Mouse (Mus musculus): ENCODE results near the gene Isca1. TPM values are rescaled to one million over a fixed set of nuclear protein-coding genes. Genes with fewer than 3 reads are reported as not detected.
A peak's percentile ranks its signal among the peaks of the same experiment; 100 is the strongest.

Gene Isca1
- 56.6 and 64.3 TPM in 2 replicates for polyA plus RNA-seq (2011; ENCODE audit: insufficient read length, low read depth, missing spikeins)

GRCm38 (mm10) chr13:59769296-59770163 is at the start of gene Isca1:
Gene Isca1 (minus strand): TSS chr13:59769810.
- TF ChIP-seq POLR2A (IDR thresholded peaks at IDR 0.05; ENCODE audit: low read depth, low read length) (peak; percentile 77), CTCF (IDR thresholded peaks at IDR 0.05; ENCODE audit: borderline replicate concordance, insufficient read depth, low read length) (no peak)
- Histone ChIP-seq H3K27ac (ENCODE audit: insufficient read depth, low read length) (peak within 1 kb of the TSS; percentile 90), H3K4me3 (ENCODE audit: insufficient read depth, low read length) (peak within 1 kb of the TSS; percentile 86), H3K4me1 (ENCODE audit: control insufficient read depth, insufficient read depth, low read length) (peaks cover 5% of the 10 kb centered on the region)

DNA sequence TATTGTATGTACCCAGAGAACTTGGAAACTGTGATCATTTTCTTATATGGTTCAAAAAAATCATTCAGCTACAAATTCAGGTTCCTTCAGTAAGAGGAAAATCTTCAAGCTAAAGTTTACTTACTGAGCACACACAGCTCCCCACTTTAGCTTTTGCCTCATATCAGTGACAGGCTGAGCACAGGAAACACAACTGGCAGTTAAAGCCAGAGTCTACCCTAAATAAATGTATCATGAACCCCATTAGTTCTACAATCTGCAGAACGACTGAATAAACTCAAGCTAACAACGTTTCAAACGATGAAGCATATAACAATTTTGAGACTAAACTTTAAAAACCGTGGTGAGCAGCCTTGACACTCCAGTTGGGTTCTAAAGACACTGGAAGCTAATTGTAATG is 47.7 kb upstream of the Isca1 start:
- TF ChIP-seq POLR2A (IDR thresholded peaks at IDR 0.05; ENCODE audit: low read depth, low read length) (no peak), CTCF (IDR thresholded peaks at IDR 0.05; ENCODE audit: borderline replicate concordance, insufficient read depth, low read length) (no peak)
- Histone ChIP-seq H3K4me3 (ENCODE audit: insufficient read depth, low read length) (no peak overlapping the region), H3K4me1 (ENCODE audit: control insufficient read depth, insufficient read depth, low read length) (peaks cover 5% of the 10 kb centered on the region), H3K27ac (ENCODE audit: insufficient read depth, low read length) (no peak overlapping the region)

GRCm38 (mm10) chr13:59814109-59814591 is 44.5 kb upstream of the Isca1 start:
- TF ChIP-seq POLR2A (IDR thresholded peaks at IDR 0.05; ENCODE audit: low read depth, low read length) = no peak
- TF ChIP-seq CTCF (IDR thresholded peaks at IDR 0.05; ENCODE audit: borderline replicate concordance, insufficient read depth, low read length) = no peak
- H3K4me3 ChIP-seq (ENCODE audit: insufficient read depth, low read length) = no peak overlapping the region
- no peaks in the 10 kb centered on the region for H3K4me1 ChIP-seq (ENCODE audit: control insufficient read depth, insufficient read depth, low read length)
- no peak overlapping the region for H3K27ac ChIP-seq (ENCODE audit: insufficient read depth, low read length)

GRCm38 (mm10) chr13:59811581-59811980 is 42.0 kb upstream of the Isca1 start:
- H3K4me3 ChIP-seq (ENCODE audit: insufficient read depth, low read length) = no peak overlapping the region
- no peak overlapping the region for H3K27ac ChIP-seq (ENCODE audit: insufficient read depth, low read length)
- no peak for TF ChIP-seq POLR2A (IDR thresholded peaks at IDR 0.05; ENCODE audit: low read depth, low read length)
- TF ChIP-seq CTCF (IDR thresholded peaks at IDR 0.05; ENCODE audit: borderline replicate concordance, insufficient read depth, low read length) = no peak
- no peaks in the 10 kb centered on the region for H3K4me1 ChIP-seq (ENCODE audit: control insufficient read depth, insufficient read depth, low read length)

DNA sequence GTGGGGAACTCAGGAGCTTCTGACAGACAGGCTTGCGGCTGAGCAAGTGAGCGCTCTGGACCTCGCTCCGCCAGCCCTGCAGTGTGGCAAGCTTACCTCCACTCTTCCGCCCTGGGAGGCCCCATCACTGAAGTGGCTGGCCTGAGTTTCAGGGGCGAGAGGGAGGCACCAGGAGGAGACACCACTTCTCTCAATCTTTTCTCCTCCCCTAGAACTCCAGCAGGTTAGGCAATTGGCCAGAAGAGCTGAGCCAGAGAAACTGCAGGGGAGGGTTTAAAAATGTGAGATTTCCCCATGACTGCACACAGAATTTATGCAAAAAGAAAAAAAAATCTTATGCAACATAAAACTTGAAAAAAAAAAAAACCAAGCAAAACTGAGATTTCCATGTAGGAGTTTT is 31.4 kb upstream of the Isca1 start:
- Histone ChIP-seq H3K4me1 (ENCODE audit: control insufficient read depth, insufficient read depth, low read length) (no peaks in the 10 kb centered on the region), H3K4me3 (ENCODE audit: insufficient read depth, low read length) (no peak overlapping the region), H3K27ac (ENCODE audit: insufficient read depth, low read length) (no peak overlapping the region)
- TF ChIP-seq CTCF (IDR thresholded peaks at IDR 0.05; ENCODE audit: borderline replicate concordance, insufficient read depth, low read length) = no peak
- no peak for TF ChIP-seq POLR2A (IDR thresholded peaks at IDR 0.05; ENCODE audit: low read depth, low read length)

DNA sequence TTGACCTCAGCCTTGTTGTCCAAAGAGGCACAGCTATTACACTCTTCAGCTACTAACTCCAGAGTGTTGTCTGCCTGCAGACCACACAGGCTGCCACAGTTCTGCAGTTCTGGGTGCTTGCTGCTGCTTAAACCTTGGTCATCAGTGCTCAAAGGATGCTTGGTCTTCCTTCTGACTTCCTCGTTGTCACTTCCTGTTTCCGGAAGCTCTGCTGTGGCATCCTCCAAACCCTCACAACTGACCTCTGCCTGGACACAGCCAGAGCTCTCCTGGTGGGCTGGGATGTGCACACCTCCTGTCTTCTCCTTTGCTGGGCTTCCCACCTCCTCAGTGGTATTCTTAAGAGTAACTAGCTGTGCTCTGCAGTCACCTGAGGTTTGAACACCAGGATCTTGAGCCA is 30.5 kb upstream of the Isca1 start:
- H3K4me3 ChIP-seq (ENCODE audit: insufficient read depth, low read length) = no peak overlapping the region
- no peaks in the 10 kb centered on the region for H3K4me1 ChIP-seq (ENCODE audit: control insufficient read depth, insufficient read depth, low read length)
- H3K27ac ChIP-seq (ENCODE audit: insufficient read depth, low read length) = no peak overlapping the region
- no peak for TF ChIP-seq POLR2A (IDR thresholded peaks at IDR 0.05; ENCODE audit: low read depth, low read length)
- no peak for TF ChIP-seq CTCF (IDR thresholded peaks at IDR 0.05; ENCODE audit: borderline replicate concordance, insufficient read depth, low read length)

DNA sequence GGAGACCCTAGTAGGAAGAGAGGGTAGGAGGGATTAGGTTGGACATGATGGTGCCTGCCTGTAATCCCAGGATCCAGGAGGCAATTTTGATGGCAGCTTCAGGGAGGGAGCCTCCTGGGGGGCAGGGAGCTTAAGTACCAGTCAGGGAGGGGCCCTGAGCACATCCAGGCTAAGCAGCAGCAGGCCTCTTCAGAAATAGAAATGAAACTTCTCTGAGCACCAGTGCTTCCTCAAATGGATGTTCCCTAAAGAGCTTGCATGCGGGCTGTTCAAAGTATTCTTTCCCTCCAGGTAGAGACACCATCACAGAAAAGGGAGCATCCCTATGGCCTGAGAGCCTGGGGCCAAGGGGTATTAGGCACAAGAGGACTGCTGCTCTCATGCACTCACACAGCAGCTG is 28.7 kb upstream of the Isca1 start:
- Histone ChIP-seq H3K4me3 (ENCODE audit: insufficient read depth, low read length) (no peak overlapping the region), H3K27ac (ENCODE audit: insufficient read depth, low read length) (no peak overlapping the region), H3K4me1 (ENCODE audit: control insufficient read depth, insufficient read depth, low read length) (no peaks in the 10 kb centered on the region)
- TF ChIP-seq POLR2A (IDR thresholded peaks at IDR 0.05; ENCODE audit: low read depth, low read length) (no peak), CTCF (IDR thresholded peaks at IDR 0.05; ENCODE audit: borderline replicate concordance, insufficient read depth, low read length) (no peak)

DNA sequence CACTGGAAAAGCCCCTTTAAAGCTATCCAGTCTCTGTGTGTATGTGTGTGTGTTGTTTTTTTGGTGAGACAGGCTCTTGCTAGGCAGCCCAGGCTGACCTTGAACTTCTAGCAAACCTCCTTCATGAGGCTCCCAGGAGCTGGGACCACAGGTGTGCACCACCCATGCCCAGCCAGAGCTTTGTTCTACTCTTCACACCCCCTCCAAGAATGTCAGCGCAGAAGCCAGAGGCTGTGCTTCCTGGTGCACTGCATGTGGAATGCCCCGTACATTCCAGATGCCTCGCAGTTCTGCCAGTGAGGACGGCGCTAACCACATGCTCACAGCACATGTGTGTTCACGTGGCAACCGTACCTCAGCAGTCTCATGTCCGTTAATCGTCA is 26.8 kb upstream of the Isca1 start:
- Histone ChIP-seq H3K4me3 (ENCODE audit: insufficient read depth, low read length) (no peak overlapping the region), H3K4me1 (ENCODE audit: control insufficient read depth, insufficient read depth, low read length) (no peaks in the 10 kb centered on the region), H3K27ac (ENCODE audit: insufficient read depth, low read length) (no peak overlapping the region)
- TF ChIP-seq POLR2A (IDR thresholded peaks at IDR 0.05; ENCODE audit: low read depth, low read length) (no peak), CTCF (IDR thresholded peaks at IDR 0.05; ENCODE audit: borderline replicate concordance, insufficient read depth, low read length) (no peak)

DNA sequence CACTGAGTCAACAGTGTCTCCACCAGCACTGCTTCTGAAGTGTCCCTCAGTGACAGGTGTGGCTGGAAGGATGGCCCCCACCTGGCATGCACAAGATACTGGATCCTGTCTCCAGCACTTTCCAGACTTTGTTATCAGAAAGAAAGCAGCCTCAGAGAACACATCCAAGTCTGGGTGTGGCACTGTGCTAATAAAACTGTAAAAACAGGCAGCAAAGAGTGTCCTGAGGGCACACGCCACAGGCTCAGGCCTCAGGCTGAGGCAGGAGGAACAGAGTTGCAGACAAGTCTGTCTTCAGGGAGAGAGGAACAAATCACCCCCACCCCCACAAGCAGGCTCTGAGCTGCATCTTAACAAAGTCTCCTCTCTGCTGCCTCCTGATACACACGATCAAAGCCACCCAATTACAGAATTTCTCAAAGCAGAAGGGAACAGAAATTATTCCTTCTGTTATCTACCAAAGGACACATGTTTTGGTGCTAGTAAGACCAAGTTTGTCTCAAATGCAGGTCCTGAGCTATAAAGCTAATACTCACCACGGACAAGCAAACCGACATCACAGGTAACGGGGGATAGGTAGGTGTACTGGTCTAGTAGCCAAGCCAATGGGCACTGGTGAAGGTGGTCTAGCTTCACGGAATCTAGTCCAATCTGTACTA is 26.3 kb upstream of the Isca1 start:
- Histone ChIP-seq H3K27ac (ENCODE audit: insufficient read depth, low read length) (no peak overlapping the region), H3K4me3 (ENCODE audit: insufficient read depth, low read length) (no peak overlapping the region), H3K4me1 (ENCODE audit: control insufficient read depth, insufficient read depth, low read length) (no peaks in the 10 kb centered on the region)
- TF ChIP-seq CTCF (IDR thresholded peaks at IDR 0.05; ENCODE audit: borderline replicate concordance, insufficient read depth, low read length) (no peak), POLR2A (IDR thresholded peaks at IDR 0.05; ENCODE audit: low read depth, low read length) (no peak)

- H3K4me3 ChIP-seq (ENCODE audit: insufficient read depth, low read length) = no peak overlapping the region
- TF ChIP-seq CTCF (IDR thresholded peaks at IDR 0.05; ENCODE audit: borderline replicate concordance, insufficient read depth, low read length) (no peak), POLR2A (IDR thresholded peaks at IDR 0.05; ENCODE audit: low read depth, low read length) (no peak)
- no peak overlapping the region for H3K27ac ChIP-seq (ENCODE audit: insufficient read depth, low read length)
- no peaks in the 10 kb centered on the region for H3K4me1 ChIP-seq (ENCODE audit: control insufficient read depth, insufficient read depth, low read length)
Measured at GRCm38 (mm10) chr13:59794786-59795185, 25.2 kb upstream of the Isca1 start.

Data from embryonic fibroblast, embryonic 13.5 days (primary cell).